Mouse (Mus musculus) testis, adult 2 months (tissue): Measurements from ENCODE around the gene Mad1l1.

Experiments
- CTCF ChIP-seq: fragments of 200-500 bp; IDR thresholded peaks from 2 replicates; pipeline ENCODE4 v1.5.1; 2012; ENCODE audit warnings: low read depth, mild to moderate bottlenecking, inconsistent platforms, low read length, moderate library complexity; ENCODE audit not compliant: control insufficient read depth, insufficient read depth, insufficient replicate concordance
- POLR2A ChIP-seq: fragments of 200-500 bp; IDR thresholded peaks from 2 replicates; pipeline ENCODE4 v1.6.1; 2012; ENCODE audit warnings: low read depth, mild to moderate bottlenecking, inconsistent platforms, low read length, moderate library complexity; ENCODE audit not compliant: control insufficient read depth

DNA sequence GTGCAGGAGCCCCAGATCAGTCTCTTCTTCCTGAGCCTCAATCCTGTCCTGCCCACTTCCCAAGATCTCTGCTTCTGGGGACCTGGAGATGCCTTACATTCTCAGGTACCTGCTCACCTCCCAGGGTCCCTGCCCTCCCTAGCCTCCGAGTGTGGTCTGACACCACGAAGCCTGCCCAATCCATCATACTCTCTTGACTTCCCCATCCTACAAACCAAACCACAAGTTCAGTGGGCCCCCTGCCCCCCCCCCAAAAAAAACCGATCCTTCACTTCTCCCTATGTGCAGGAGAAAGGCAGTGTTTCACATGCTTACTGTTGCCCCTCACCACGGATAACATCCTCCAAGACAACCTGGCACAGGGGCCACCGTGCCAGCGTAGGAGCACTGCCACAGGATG, 90.5 kb downstream of the Mad1l1 start:
- TF ChIP-seq POLR2A (no peak), CTCF (no peak)
